Mouse (Mus musculus) c-Kit-positive CD71-positive TER-119-negative erythroid progenitor cells, embryonic 14.5 days (primary cell): ENCODE measurements at regions not wholly inside any gene's neighbourhood (a gene's known extent, or its start where the extent isn't known, plus 50 kb on each side); places are given as distances from the start of the nearest gene placed in this dataset.
A peak's percentile ranks its signal among the peaks of the same experiment; 100 is the strongest.

Experiments
- DNase-seq: peaks from one replicate; pipeline ENCODE4 v3.0.0-alpha.2; 2013; ENCODE audit warnings: low read depth

- DNase-seq = no peak
These were observed 212.8 kb upstream of the Nfe2l3 start for GRCm38 (mm10) chr6:51219691-51220090.

DNA sequence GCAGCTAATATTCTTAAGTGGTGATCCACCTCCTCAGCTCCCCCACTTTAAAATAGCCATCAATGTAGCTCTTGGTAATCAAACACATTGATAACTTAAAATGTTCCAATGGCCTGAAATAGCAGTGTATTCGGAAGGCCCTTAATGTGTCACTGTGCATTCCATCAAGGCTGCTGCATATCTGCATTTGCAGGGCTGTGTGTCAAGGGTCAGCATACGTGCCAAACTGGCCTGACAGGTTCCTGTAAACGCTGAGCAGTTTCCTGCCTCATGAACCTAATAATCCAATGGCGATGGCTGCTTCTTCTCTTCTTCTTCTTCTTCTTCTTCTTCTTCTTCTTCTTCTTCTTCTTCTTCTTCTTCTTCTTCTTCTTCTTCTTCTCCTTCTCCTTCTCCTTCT, 211.7 kb upstream of the Nfe2l3 start:
- no peak for DNase-seq

GRCm38 (mm10) chr6:51236077-51236740, 196.3 kb upstream of the Nfe2l3 start:
- no peak for DNase-seq

DNA sequence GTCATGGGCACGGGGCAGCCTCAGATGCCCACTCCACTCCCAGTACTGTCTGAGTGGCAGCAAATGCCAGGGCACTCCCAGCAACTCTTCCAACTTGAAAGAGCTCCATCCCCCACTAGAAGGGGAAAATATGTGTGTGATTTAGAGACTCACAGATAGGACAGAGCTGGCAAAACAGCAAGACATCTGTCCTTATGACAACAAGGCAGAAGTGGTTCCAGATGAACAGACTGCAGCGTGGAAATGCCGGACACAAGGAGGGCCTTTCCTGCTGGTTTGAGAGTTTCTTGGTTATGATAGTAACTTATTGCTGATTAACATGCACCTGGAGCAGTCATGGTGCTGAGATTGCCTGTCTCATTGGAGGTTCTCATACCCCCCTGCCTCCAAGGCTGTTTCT, 192.4 kb upstream of the Nfe2l3 start:
- DNase-seq = no peak

DNA sequence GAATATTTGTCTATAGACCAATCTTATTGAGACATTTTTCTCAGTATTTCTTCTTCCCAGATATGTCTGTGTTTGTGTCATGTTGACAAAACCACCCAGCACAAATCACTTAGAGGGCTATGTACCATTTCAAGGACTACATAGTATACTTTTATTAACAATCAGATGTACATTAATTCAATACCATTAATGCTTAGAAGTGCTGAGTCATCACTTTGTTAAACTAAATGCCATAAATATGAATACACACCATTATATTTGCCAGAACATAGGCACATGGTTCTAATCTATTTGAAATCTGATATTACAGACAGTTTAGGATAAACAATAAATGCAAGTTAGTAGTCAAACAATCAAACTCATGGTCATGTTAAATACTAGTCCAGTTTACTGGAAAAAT, 182.2 kb upstream of the Nfe2l3 start:
- DNase-seq = no peak

GRCm38 (mm10) chr6:51251432-51251831, 181.0 kb upstream of the Nfe2l3 start:
- no peak for DNase-seq

DNA sequence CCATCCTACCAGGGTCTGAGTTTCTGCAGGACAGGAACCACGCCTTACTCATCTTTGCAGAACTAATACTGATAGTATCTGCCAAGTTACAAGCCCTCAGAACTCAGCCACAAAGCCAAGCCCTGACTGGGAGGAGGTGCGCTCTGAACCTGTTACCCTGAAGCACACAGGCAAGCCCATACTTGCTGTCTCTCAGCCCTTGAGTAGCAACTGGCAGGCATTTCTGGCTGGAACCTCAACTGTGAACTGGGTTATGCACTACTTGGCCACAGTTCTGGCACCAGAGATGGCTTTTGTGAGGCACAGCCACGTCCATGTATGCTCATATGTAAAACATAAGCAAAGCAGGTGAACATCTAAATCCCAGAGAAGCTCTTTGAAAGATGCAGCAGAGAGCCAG, 179.7 kb upstream of the Nfe2l3 start:
- no peak for DNase-seq

DNA sequence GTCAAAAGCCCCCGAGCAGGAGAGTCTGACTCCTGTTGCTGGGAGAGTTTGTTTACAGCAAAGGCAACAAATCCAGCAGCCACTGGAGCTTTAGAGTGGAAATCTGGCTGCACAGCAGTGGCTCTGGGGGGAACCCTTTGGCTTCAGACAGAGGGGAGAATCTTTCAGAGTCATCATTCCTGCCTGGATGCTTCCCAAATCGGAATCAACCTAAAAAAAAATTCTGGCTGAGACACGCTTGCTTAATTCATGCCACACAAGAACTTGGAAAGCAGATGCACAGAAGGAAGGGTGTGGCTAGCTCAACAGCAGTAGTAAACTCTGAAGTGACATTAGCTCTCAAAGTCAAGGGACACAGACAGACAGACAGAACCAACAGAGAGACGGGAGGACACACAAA, 175.8 kb upstream of the Nfe2l3 start:
- no peak for DNase-seq

- DNase-seq = no peak
These were observed 174.9 kb upstream of the Nfe2l3 start for GRCm38 (mm10) chr6:51257524-51257923.

- no peak for DNase-seq
These were observed 174.2 kb upstream of the Nfe2l3 start for GRCm38 (mm10) chr6:51258304-51258703.

DNA sequence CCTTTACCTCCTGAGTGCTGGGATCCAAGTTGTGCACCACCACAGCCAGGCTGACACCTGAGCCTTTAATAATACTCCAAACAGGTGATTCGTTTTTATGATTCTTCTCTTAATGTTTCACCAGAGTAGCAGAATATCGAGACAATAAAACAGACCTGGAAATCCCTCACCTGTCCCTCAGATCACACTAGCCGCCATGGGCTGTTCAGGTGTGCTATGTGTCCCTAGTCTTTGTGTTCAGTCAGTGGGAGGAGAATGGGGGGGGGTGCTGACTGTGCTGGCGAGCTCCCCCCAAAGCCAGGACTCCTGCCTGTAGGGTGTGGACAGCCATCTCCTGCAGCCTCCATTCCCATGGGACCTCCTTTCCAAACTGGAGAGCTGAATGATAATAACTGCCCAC, 168.9 kb upstream of the Nfe2l3 start:
- no peak for DNase-seq

- no peak for DNase-seq
These were observed 167.1 kb upstream of the Nfe2l3 start for GRCm38 (mm10) chr6:51265329-51265728.

GRCm38 (mm10) chr6:51266721-51267120, 165.7 kb upstream of the Nfe2l3 start:
- DNase-seq = no peak

DNA sequence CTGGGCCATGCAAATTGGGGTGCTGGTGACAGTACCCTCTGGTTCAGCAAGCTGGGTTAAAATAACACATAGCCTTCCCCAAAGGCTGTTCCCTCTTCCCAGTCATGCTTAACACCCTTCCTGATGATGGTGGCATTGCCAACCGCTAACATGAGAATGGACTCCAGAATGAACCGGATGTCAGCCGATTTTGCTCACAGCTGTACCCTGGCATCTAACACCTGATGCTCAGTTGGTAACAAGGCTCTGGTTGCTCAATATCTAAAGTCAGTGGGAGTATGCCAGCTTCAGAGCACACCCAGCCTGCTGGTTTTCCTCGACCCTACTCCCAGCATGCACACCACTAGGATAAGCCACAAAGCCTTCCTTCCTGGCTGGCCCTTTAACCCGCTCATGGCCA, 164.6 kb upstream of the Nfe2l3 start:
- no peak for DNase-seq

DNA sequence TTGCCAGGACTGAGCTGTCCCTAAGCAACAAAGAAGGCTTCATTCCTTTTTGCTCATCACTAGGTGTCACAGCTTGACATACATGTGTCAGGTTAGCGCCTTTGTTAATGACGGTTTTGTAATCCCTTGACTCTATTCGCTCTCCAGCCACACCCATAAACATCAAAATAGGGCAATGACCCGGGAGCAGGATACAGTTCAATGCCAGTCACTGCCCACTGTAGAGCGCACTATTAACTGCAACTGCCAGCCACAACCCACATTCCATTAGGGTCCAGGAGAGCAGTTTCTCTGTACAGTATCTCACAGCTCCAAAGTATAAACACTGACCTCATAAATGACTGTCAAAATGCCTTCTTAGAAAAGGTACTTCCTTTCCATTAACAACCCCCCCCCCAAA, 163.5 kb upstream of the Nfe2l3 start:
- no peak for DNase-seq

GRCm38 (mm10) chr6:51269617-51270016, 162.9 kb upstream of the Nfe2l3 start:
- DNase-seq = no peak

DNA sequence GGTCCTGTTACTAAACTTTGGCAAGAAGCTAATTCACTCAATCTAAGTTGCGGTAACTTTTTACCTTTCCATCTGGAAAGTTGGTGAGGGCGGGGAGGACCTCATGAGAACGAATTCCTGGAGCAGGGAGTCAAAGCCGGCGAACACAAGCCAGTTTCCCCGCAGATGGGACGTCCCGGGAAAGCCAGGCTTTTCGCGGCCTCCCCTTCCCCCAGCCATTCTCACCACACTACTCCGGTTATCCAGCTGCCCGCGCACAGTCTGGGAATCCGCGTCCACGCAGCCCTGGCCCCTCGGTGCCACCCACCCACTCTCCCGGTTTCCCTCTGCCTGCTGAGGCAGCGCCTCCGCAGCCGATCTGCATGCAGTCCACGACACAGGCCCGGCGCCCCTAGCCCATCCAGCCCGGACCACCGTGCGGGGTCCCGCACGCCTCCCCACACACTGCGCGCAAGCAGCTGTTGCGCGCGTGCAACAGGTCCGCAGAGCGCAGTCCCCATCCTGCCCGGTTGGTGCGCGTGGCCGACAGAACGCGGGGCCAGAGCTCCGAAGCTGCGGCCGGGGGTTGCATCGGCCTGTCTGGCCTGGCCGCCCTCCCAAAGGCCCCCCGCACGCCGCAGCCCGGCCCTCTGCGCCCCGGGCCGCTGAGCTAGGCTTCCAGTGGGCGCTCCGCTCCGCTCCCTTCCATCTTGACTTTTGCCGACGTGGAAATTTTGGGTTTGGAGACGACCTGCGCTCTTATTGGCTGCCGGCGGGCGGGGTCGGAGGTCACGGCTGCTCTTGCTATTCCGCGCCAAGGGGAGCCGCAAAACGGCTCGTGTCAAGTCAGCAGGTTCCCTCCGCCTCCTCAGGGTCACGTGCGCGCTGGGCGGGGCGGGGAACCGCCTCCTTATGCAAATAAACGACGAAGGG, 162.0 kb upstream of the Nfe2l3 start:
- peak; percentile 87 for DNase-seq

DNA sequence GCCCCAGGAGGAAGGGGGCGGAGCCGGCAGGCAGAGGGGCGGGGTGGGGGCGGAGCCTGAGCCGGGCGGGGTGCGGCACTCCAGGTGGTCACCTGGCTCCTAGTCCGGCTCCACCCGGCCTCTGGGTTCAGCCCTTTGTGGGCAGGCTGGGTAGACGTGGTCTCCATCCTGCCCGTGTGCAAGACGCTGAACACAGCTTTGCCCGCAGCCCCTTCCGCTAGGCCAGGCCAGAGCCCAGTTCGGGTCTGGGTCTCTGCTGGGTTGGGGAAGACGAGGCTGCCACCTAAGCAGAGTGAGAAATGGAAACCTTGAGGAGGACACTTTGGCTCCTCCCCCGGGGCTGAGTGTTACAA, 161.4 kb upstream of the Nfe2l3 start:
- peak; percentile 8 for DNase-seq

- no peak for DNase-seq
These were observed 160.2 kb upstream of the Nfe2l3 start for GRCm38 (mm10) chr6:51272136-51272736.

- no peak for DNase-seq
These were observed 153.0 kb upstream of the Nfe2l3 start for GRCm38 (mm10) chr6:51279491-51279890.

- no peak for DNase-seq
These were observed 152.2 kb upstream of the Nfe2l3 start for GRCm38 (mm10) chr6:51280231-51280630.

DNA sequence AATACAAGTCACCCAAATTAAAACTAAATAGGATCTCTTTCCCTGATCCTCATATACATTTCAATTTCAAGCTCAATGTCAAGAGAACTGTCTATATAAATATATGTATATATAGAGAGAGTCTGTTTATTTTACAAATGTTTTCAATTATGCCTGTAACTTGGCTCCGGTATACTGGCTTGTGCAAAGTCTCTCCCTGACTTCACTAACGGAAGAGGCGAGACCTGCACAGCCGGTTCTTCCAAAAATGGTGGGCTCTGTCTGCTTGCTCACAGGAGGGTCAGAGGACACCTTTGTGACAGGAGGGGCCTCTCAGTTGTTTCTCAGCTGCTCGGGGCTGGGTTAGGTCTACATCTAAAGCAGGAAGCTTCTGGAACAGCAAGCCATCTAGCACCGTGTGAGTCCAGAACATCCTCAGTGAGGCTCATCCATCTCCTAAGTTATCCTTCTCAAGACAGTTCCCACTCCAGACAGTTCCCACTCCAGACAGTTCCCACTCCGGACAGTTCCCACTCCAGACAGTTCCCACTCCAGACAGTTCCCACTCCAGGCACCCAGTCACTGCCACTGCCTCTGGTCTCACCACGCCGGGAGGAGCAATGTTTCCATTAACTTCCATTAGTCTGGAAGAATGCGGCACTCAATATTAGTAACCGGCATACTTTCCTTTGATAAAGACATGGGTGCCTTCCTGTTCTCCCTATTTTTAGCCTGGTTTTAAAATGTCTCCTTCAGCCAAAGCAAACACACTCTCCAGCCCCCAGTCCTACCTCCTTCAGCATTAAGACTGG, 148.4 kb upstream of the Nfe2l3 start:
- no peak for DNase-seq
